17 mouse cellular contexts compared by ENCODE assay signal in the genomic region with DNA sequence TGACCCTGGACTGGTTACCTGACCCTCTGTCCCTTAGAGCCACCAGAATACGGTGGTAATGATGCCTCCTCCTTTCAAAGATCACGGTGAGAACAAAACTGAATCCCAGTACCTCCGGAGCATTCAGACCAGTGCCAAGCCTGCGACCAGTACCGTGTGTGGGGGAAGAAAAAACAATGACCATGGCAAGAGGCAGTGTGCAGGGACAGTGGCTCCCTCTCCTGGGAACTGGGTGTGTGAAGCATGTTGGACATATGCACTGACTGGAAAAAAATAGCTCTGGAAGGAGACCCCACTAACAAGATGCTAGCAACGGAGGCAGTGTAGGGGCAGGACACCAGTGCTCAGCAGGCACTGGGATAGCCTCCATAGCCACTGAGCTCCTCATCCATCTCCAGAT.
DNase-seq lines count a peak whose midpoint lies in the region; ATAC-seq and TF ChIP-seq lines count a peak whose summit lies in the region.
"Had no signal": no experiment of that assay in that cellular context is flagged by ENCODE, and none has a peak within 500 bp of the region (broad histone marks: within the 10 kb centered on the region; RNA-seq: fewer than 3 reads in every experiment).

No protein-coding gene starts in this region.

- no peaks in the 10 kb centered on the region for H3K4me1 ChIP-seq in kidney, postnatal 0 days (replicated peaks; ENCODE audit: insufficient read depth, low read length)
- H3K4me1 ChIP-seq in hindbrain, embryonic 13.5 days (replicated peaks), result peaks cover 48% of the 10 kb centered on the region
- peaks cover 28% of the 10 kb centered on the region for H3K4me1 ChIP-seq in neural tube, embryonic 15.5 days
- H3K4me1 ChIP-seq: heart, embryonic 15.5 days; limb, embryonic 15.5 days had no signal

- H3K9ac ChIP-seq in kidney, postnatal 0 days (ENCODE audit: low read depth, low read length), result no peak overlapping the region
- H3K9ac ChIP-seq in hindbrain, embryonic 13.5 days, result no peak overlapping the region
- no peak overlapping the region for H3K9ac ChIP-seq in neural tube, embryonic 15.5 days (replicated peaks)
- H3K9ac ChIP-seq: heart, embryonic 15.5 days; limb, embryonic 15.5 days had no signal

- no peaks in the 10 kb centered on the region for H3K9me3 ChIP-seq in kidney, postnatal 0 days (replicated peaks; ENCODE audit: low read length)
- no peaks in the 10 kb centered on the region for H3K9me3 ChIP-seq in hindbrain, embryonic 13.5 days
- H3K9me3 ChIP-seq in neural tube, embryonic 15.5 days (replicated peaks), result no peaks in the 10 kb centered on the region
- H3K9me3 ChIP-seq: heart, embryonic 15.5 days; limb, embryonic 15.5 days had no signal

- ATAC-seq in kidney, postnatal 0 days (replicated peaks; ENCODE audit: low FRiP score, low read depth), result no peak
- no peak for ATAC-seq in hindbrain, embryonic 13.5 days (ENCODE audit: low FRiP score)
- no peak for ATAC-seq in neural tube, embryonic 15.5 days (ENCODE audit: low FRiP score)
- ATAC-seq: intestine, embryonic 16.5 days had no signal

- no peak overlapping the region for H3K4me2 ChIP-seq in kidney, postnatal 0 days (ENCODE audit: low read length)
- no peak overlapping the region for H3K4me2 ChIP-seq in hindbrain, embryonic 13.5 days
- H3K4me2 ChIP-seq in neural tube, embryonic 15.5 days, result no peak overlapping the region
- H3K4me2 ChIP-seq: heart, embryonic 15.5 days; limb, embryonic 15.5 days had no signal

- H3K27me3 ChIP-seq in kidney, postnatal 0 days (ENCODE audit: insufficient read depth, low read length), result no peaks in the 10 kb centered on the region
- no peaks in the 10 kb centered on the region for H3K27me3 ChIP-seq in hindbrain, embryonic 13.5 days
- no peaks in the 10 kb centered on the region for H3K27me3 ChIP-seq in neural tube, embryonic 15.5 days (replicated peaks)
- H3K27me3 ChIP-seq: heart, embryonic 15.5 days; limb, embryonic 15.5 days had no signal

- peak; percentile 26; the same call in 1 of the 2 replicates for TF ChIP-seq CTCF in kidney, postnatal 0 days (IDR thresholded peaks at IDR 0.05; ENCODE audit: low read depth)

- no peaks in the 10 kb centered on the region for H3K36me3 ChIP-seq in kidney, postnatal 0 days (ENCODE audit: insufficient read depth, low read length)
- H3K36me3 ChIP-seq in hindbrain, embryonic 13.5 days, result peaks cover 27% of the 10 kb centered on the region
- peaks cover 14% of the 10 kb centered on the region for H3K36me3 ChIP-seq in neural tube, embryonic 15.5 days
- H3K36me3 ChIP-seq: heart, embryonic 15.5 days; limb, embryonic 15.5 days had no signal

- 61% methylated on average over 6 of the region's 6 CpGs for WGBS in kidney, postnatal 0 days
- WGBS in hindbrain, embryonic 13.5 days, result 64% methylated on average over 6 of the region's 6 CpGs
- 59% methylated on average over 6 of the region's 6 CpGs for WGBS in neural tube, embryonic 15.5 days

- no peak overlapping the region for H3K4me3 ChIP-seq in kidney, postnatal 0 days (replicated peaks; ENCODE audit: low read depth, low read length)
- H3K4me3 ChIP-seq in hindbrain, embryonic 13.5 days, result no peak overlapping the region
- no peak overlapping the region for H3K4me3 ChIP-seq in neural tube, embryonic 15.5 days (replicated peaks)
- H3K4me3 ChIP-seq: heart, embryonic 15.5 days; limb, embryonic 15.5 days; myocyte had no signal

- H3K27ac ChIP-seq in kidney, postnatal 0 days, result no peak overlapping the region
- H3K27ac ChIP-seq in hindbrain, embryonic 13.5 days, result peak overlapping the region; percentile 74
- 0 out of 2 replicates have a peak overlapping the region, but pooled peaks have one; percentile 1 for H3K27ac ChIP-seq in neural tube, embryonic 15.5 days (replicated peaks)
- H3K27ac ChIP-seq: heart, embryonic 15.5 days; limb, embryonic 15.5 days had no signal

- DNase-seq in cerebellum, postnatal 10 days, result peak; percentile 36 to 40
- DNase-seq in cerebellum, adult 9-10 months, result no peak
- no peak for DNase-seq in kidney, postnatal 0 days (ENCODE audit: low spot score)
- no peak for DNase-seq in kidney, adult 8-10 months
- no peak for DNase-seq in frontal cortex, postnatal 25 days (ENCODE audit: low spot score in 2 of 2)
- no peak for DNase-seq in right cerebral cortex, adult 2 months (ENCODE audit: low spot score in 2 of 2)
- DNase-seq: adrenal gland, adult 2 months; embryo, embryonic 11 days; kidney, postnatal 4 days; lung, adult 18-20 months; right cerebral cortex, adult 18-20 months had no signal

Comparison
In these comparisons a context has a peak if more than half of its experiments do, and no peak if none do; other contexts are left out.
1. DNase-seq: peak in cerebellum, postnatal 10 days (2 of 2); none in cerebellum, adult 9-10 months (single experiment), kidney, postnatal 0 days (single experiment), kidney, adult 8-10 months (0 of 2), frontal cortex, postnatal 25 days (0 of 2) and right cerebral cortex, adult 2 months (0 of 2).